Mouse (Mus musculus) MEL (cell line): ENCODE results near the gene Abcb11.

Experiments used
- BHLHE40 ChIP-seq: IDR thresholded peaks from 2 replicates; pipeline ENCODE4 v1.6.1; 2012; ENCODE audit warnings: low read depth, mild to moderate bottlenecking, inconsistent platforms, low read length, improper control_type of control experiment, borderline replicate concordance
- CTCF ChIP-seq, 3 experiments: IDR thresholded peaks in 2 of 3; conservative IDR thresholded peaks in 1 of 3; 2 replicates each; pipeline ENCODE4 v1.5.1; 2011 to 2012; ENCODE audit warnings: low read length in 3 of 3, low read depth in 2 of 3, mild to moderate bottlenecking in 2 of 3, improper control_type of control experiment in 1 of 3, inconsistent platforms in 1 of 3, mixed read lengths in 1 of 3, moderate library complexity in 1 of 3; ENCODE audit not compliant: control insufficient read depth in 1 of 3, insufficient read depth in 1 of 3, poor library complexity in 1 of 3, severe bottlenecking in 1 of 3
- TBP ChIP-seq: IDR thresholded peaks from 2 replicates; pipeline ENCODE4 v1.8.0; 2011; ENCODE audit warnings: low read depth, low read length, improper control_type of control experiment

DNA sequence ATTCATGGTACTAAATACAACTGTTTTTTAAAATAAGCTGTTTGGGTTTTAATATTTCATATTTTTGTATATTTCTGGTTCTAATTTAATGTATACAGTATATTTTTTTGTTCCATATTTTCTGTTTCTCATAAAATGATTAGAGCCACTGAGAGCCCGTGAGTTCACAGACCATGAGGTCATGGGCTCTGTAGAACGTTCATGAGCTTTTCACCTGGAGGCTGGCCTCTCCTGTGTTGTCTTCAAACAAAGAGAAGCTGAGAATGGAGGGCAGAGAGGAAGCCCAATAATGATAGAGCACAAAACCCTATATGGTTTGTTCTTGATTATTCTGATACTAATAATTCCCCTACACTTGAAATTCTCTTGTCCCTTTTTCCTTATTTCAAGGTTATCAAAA lies 117.7 kb downstream of the Abcb11 start:
- no peak for TF ChIP-seq BHLHE40
- TF ChIP-seq CTCF (IDR thresholded peaks at IDR 0.05 in 2 of 3, conservative IDR thresholded peaks at IDR 0.05 in 1 of 3; ENCODE audit: control insufficient read depth in 1 of 3, insufficient read depth in 1 of 3, low read depth in 2 of 3, low read length in 3 of 3, poor library complexity in 1 of 3, severe bottlenecking in 1 of 3): no peak
- TF ChIP-seq TBP: no peak
